Mouse (Mus musculus) layer of hippocampus, adult 9-11 months (tissue): ENCODE data around the gene Gm15093.
"Not testable (repeated sequence)": the region's sequence is repeated elsewhere in the genome, so short reads cannot be mapped to it uniquely, and the experiment has no call there.

ENCODE experiments used
- DNase-seq: peaks from one replicate; pipeline ENCODE4 v3.0.0; 2022

The Gm15093 gene

GRCm38 (mm10) chrX:149272077-149272476, at the start of gene Gm15093:
Gene Gm15093, plus strand, starts transcription at chrX:149272377.
- DNase-seq, result not testable (repeated sequence)
